Mouse (Mus musculus) naive thymus-derived CD4-positive, alpha-beta T cell, adult 2 months (primary cell): ENCODE results near the gene Efr3b.
"Not testable (repeated sequence)": the region's sequence is repeated elsewhere in the genome, so short reads cannot be mapped to it uniquely, and the experiment has no call there.

ENCODE experiments used
- DNase-seq: peaks from one replicate; pipeline ENCODE4 v3.0.0-alpha.2; 2011; ENCODE audit warnings: low read depth

The Efr3b gene

DNA sequence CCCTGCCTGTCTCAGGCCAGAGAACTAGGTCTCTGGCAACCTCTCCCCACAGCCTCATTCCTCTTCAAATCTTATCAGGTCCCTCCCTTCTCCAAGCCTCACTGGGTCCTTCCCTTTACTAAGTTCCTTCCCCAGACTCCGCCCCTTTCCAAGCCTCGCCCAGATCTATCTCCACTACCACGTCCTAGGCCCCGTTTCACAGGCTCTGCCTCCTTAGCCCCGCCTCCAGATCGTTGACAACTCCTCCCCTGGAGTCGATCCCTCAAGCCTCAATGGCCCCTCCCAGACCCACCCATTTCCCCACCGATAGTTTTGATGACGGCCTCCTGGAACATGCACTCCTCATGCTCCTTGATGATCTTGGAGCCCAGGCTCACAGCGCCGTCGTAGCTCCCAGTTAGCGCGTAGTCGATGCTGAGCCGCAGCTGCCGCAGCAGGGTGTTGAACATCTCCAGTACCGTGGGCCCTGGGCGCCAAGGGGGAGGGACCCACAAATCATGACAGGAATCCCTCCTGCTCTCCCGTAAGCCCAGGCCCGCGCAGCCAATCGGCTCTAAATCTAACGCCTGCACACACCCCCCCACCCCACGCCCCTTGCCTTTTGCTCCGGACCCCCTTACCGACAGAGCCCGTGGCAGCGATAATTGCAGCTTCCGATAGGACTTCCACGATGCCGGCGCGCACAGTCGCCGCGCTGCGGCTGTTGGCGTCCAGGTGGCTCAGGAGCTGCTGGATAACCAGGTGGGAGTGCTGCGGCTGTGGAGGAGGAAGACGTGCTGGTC lies 57.2 kb downstream of the Efr3b start:
- peak; percentile 83 for DNase-seq

DNA sequence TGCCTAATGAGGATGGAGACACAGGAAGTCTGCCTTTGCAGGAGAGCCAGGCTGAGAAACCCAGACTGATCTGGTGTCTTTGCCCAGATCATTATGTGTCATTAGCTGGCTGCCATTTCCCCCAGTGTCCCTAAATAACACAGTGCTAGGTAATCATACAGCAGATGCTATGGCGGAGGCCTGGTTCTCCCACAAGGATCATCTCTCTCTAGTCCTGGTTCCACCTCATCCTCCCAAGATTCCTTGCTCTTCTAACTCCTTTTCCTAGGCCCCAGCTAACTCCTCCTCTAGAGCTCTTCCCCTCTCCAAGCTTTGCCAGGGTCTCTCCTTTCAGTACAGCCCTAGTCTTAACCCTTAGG lies 57.7 kb downstream of the Efr3b start:
- DNase-seq, result no peak

DNA sequence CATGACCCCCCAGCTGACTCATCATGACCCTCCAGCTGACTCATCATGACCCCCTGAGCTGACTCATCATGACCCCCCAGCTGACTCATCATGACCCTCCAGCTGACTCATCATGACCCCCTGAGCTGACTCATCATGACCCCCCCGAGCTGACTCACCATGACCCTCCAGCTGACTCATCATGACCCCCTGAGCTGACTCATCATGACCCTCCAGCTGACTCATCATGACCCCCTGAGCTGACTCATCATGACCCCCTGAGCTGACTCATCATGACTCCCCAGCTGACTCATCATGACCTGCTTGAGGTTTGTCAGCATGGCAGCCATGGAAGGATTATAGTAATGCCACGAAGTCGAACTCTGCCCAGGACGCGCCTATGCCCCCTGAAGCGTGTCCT lies 65.5 kb downstream of the Efr3b start:
- DNase-seq, result not testable (repeated sequence)

DNA sequence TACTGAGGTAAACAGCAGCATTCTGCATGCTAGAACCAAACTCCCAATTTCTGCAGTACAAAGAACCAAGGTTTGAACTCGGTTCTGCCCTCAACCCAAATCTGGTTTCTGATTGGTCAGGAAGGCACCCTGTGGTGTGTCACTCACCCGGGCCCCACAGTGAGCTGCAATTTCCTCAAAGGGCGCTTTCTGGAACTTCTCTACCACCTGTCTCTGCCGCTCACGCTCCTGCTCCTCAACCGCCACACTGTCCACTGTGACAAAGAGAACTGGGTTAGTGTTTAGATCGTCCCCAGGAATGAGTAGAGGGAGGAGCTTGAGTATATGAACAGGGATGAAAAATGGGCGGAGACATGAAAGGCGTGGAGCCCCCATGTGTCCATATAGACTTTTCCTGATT lies 70.3 kb downstream of the Efr3b start:
- peak; percentile 22 for DNase-seq

DNA sequence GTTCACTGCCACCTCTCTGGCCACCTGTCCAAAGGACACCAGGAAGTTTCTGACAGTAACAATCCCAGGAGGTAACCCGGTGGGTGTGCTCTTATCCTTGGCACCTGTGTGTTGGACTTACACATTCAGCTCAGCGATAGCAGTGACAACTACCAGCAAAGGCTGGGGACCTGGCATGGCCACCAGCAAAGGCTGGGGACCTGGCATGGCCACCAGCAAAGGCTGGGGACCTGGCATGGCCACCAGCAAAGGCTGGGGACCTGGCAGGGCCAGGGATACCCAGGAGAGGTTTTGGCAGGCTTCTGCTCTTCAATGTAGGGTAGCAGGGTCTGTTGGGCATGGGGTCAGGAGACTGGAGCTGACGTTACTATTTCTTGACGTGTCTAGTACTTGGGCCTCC lies 71.5 kb downstream of the Efr3b start:
- no peak for DNase-seq

DNA sequence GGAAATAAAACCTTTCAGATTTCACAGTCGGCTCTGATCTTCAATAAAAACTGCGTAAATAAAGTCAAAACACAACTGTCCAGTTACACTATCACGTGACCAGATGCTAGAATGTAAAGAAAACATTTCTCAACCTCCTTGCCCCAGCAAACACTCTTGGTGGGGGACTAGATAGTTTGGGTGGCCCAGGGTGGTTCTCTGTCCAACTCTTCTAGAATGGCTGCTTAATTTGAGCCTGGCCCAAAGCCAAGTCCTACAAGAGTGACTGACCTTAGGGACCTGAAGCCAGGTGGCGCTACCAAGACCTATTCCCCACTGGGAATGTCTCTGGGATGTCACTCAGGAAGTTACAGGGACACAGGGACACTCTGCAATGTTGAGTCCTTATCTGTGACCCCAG lies 78.2 kb downstream of the Efr3b start:
- peak; percentile 13 for DNase-seq

DNA sequence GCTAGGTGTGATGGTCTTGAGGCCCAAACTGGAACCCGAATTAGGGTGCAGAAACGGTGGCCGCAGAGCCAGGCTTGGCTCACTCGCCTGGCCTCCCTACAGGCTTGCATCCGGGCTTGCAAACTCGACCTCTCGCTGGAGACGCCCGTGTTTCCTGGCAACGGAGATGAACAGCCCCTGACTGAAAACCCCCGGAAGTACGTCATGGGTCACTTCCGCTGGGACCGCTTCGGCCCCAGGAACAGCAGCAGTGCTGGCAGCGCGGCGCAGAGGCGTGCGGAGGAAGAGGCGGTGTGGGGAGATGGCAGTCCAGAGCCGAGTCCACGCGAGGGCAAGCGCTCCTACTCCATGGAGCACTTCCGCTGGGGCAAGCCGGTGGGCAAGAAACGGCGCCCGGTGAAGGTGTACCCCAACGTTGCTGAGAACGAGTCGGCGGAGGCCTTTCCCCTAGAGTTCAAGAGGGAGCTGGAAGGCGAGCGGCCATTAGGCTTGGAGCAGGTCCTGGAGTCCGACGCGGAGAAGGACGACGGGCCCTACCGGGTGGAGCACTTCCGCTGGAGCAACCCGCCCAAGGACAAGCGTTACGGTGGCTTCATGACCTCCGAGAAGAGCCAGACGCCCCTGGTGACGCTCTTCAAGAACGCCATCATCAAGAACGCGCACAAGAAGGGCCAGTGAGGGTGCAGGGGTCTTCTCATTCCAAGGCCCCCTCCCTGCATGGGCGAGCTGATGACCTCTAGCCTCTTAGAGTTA lies 78.7 kb downstream of the Efr3b start:
- DNase-seq, result peak; percentile 83

DNA sequence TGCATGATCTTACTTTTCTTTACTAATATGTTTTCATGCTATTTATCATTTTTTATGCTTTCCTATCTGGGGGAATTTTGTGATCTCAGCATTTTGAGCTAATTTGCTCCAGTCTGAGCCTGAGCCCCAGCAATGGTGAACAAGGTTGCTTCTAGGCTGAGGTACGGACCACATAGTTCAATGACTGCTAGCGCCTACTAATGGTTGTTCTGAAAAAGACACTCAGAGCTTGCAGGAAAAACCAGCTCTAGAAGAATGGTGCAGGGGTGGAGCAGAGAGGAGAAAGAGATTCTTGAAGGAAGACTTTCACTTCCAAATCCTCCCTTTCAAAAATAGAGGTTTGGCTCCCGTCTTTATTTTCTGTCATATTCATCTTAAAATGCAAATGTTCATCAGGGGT lies 82.4 kb downstream of the Efr3b start:
- DNase-seq, result peak; percentile 31

DNA sequence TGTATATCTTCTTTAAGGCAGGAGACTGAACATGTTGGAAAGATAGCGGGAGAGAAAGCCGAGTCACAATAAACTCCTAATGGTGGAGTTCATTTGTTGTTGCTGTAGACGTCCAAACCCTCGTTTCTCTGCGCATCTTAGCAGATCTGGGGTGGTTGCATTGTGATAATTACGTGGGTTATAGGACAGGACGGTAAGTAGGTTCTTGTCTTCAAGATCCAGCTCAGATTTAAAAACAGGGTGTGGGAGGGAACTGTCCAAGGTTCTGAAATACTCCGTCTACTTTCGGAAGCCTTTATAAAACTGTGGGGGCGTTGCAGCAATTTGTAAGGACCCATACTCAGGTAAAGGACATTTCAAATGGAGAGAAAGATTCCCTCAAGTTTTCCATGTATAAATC lies 83.3 kb downstream of the Efr3b start:
- DNase-seq, result peak; percentile 66

DNA sequence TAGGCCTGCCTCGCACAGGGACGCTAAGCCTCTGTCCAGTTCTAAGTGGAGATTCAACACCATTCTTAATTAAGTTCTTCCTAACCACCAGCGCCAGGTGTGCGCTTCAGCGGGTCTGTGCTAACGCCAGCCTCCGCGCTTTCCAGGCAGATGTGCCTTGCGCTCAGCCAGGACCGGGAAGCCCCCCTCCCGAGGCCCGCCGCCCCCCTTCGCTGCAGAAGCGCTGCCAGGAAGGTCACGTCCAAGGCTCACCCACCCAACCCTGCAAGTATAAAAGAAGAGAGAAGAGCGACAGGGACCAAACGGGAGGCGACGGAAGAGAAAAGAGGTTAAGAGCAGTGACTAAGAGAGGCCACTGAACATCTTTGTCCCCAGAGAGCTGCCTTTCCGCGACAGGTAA lies 84.1 kb downstream of the Efr3b start, which contains the start of gene Pomc:
Pomc (plus strand) TSS at position 301 of the 400 bp plus-strand sequence.
- DNase-seq, result no peak

DNA sequence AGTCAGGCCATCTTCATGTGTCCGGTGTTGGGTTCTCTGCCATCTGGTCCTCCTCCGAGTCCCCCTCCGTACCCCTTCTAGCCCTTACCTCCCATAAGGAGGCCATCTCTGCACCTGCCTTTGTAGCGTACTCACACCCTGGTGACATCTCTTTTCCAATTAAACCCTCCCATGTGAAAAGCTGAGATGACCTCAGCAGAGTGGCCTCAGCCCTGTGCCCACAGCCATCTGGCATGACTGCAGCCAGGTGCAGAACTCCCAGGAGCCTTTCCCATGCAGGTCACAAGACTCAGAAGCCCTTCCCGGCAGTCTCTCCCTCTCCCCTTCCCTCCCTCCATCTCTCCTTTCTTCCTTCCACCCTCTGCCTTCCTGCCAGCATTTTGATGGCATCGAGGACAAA lies 91.2 kb downstream of the Efr3b start:
- no peak for DNase-seq

DNA sequence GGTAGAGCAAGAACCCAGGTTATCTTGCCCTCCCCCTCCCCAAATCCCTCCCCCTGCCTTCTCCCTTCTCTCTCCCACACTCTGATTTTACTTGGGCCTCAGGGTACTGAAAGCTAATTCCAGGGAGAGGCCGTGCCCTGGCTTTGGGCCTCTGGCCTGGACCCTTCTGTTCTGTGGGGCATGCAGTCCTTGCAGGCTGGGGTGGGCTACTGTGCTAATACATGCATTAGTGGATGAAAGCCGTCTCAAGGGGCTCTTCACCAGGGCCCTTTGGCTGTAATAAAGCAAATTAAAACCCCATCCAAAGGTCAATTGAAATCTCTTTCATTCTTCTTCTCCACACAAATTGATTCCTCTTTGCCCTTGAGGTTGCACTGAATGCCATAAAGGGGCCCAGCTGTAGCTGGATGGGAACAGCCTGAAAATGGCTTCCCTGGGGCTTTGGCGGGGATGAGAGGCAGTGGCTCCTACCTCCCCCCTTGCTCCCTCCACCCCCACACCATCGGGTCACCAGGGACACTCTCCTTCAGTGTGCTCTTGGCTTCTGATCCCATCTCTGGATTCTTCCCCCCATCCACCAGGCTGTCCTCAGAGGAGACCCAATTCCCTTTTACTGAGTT lies 94.2 kb downstream of the Efr3b start:
- no peak for DNase-seq

DNA sequence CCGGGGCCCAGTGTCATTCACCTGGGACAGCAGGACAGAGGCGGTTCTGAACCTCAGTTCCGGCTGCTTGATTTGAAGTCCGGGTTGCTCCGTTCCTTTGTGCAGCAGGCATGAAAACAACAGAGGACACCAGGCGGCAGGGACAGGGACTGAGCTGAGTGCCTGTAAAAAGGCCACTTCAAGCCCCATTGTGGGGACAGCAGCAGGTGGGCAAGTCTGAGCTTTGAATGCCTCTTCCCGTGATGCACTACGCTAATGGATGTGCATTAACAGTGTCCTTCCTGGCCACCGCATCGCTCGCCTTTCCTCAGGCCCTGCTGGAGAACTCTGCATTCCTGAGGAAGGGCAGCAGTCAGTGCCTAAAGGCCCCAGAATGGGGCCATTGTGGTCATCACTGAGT lies 96.7 kb downstream of the Efr3b start:
- no peak for DNase-seq

DNA sequence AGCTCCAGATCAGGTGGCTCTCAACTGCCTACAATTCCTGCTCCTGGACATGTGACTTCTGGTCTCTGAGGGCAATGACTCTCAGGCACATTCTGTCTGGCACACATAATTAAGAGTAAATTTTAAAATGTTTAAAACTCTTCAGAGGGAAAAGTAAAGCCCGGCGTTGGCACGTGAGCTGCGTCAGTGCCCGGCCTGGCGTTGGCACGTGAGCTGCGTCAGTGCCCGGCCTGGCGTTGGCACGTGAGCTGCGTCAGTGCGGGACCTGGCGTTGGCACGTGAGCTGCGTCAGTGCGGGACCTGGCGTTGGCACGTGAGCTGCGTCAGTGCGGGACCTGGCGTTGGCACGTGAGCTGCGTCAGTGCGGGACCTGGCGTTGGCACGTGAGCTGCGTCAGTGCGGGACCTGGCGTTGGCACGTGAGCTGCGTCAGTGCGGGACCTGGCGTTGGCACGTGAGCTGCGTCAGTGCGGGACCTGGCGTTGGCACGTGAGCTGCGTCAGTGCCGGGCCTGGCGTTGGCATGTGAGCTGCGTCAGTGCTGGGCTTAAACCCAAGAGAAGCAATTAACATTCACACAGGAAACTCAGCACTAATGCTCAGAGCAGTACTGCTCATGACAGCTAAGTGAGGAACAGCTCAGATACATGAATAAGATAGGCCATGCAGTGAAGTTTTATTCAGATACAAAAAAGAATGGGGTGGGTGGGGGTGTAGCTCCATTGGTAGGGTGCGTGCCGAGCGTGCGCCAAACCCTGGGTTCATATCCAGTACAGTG lies 108.4 kb downstream of the Efr3b start:
- DNase-seq, result not testable (repeated sequence)

DNA sequence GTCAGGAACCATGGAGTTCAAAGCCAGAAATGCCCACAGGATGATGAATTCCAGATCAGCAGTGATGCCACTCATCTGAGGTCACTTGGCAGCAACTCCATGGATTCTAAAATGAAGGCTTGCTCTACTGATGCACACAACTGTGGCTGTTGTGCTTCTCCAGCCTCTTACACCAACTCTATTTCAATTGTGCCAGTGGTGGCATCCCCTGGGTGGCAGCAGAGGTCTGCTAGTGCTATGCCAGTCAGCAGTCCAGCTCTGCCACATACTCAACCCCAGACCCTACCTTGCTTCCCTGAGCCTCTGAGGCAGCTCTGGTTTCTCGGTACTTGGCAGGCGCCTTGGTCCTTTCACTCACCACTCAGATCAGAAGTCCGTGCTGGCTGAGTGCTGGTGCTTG lies 109.9 kb downstream of the Efr3b start:
- no peak for DNase-seq

DNA sequence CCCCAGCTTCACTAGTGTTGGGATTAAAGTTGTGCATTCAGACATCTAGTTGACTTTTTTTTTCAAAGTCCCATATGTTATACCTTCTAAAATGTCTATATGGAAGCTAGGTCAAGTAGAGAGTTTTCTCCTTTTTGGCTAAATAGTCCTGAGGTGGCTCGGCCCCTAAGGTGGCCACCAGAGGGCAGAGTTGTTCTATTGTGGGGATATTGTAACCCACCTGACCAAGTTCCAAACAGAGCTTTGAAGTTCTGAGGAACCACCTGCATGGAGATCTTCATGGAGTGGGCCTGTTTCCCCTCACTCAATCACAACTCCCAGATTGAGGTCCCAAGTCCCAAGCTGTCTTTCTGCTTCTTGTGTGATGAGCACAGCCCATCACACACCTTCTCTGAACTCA lies 112.6 kb downstream of the Efr3b start:
- peak; percentile 72 for DNase-seq

DNA sequence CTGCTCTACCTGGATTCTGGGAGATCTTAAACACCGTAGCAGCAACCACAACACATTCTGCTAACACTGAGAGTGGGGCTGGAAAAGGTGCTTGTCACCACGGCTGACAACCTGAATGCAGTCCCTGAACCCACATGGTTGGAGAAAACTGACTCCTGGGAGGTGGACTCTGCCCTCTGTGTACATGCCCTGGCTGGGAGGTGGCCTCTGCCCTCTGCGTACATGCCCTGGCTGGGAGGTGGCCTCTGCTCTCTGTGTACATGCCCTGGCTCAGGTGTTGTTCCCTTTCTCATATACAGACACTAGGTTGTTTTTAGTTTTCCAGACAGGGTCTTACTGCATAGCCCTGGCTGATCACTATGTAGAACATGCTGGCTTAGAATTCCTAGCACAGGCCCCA lies 119.3 kb downstream of the Efr3b start:
- DNase-seq, result no peak

DNA sequence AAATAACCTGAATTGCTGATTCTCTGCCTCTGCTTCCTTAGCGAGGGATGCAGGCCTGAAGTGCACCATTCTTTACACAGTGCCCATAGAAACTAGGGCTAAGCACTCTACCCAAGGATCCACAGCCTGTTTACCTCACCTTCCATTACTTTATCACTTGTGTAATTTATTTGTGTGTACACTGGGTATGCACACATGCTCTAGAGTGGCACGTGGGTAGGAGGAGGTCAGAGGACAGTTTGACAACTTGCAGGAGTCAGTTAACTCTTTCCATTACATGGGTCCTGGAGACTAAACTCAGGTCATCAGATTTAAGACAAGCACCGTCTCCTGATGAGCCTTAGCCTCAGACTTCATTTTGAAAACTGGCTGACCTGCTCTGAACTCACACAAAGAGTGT lies 120.1 kb downstream of the Efr3b start:
- no peak for DNase-seq

DNA sequence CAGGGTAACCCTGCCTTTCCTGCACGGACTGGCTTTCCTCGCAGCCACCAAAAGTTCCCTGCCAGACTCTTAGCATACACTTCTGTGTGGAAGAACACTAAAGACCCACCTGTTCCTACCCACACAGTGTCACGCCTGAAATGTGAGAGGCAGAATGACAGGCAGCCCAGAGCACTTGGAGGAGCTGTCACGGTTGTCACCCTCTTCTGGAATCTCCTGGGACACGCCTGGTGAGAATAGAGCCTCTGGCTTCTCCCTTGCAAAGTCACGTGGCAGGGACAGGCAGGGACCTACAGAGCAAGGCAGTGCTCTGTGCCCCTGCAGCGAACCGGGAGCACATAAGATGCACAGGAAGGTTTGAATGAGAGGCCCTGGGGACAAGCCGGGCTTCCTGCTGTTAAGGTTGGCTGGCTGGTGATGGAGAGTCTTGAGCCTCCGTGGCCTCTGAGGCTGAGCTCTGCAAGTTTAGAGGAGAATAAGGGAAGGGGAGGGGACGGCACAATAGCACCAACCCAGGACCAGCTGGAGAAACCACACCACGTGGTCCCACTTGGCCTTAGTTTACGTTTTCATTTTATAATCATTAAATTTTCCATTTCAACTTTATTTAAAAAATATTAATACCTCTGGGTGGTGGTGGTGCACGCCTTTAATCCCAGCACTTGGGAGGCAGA lies 120.9 kb downstream of the Efr3b start:
- DNase-seq, result no peak

DNA sequence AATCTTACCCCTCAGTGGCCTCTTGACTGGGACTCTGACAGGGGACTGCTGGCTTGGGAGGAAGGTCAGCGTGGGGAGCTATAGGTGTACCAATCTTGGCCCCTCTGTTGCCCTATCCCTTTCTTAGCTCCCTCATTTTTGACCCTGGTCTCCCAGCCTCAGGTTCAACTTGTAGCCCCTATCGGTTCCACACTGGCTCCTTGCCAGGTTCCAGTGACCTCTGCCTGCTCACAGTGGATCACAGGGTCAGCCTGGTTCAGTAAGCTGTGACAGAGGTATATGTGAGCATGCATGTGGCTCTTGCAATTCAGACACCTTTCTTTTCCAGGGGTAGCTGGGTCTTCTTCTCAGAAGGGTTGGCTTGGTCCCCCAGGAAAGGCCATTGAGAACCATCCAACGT lies 122.9 kb downstream of the Efr3b start:
- DNase-seq, result no peak
